Mouse (Mus musculus): ENCODE measurements around the gene Slc10a6. TPM values are rescaled to one million over a fixed set of nuclear protein-coding genes. Genes with fewer than 3 reads are reported as not detected.

The Slc10a6 gene
- not detected for total RNA-seq (2021)

DNA sequence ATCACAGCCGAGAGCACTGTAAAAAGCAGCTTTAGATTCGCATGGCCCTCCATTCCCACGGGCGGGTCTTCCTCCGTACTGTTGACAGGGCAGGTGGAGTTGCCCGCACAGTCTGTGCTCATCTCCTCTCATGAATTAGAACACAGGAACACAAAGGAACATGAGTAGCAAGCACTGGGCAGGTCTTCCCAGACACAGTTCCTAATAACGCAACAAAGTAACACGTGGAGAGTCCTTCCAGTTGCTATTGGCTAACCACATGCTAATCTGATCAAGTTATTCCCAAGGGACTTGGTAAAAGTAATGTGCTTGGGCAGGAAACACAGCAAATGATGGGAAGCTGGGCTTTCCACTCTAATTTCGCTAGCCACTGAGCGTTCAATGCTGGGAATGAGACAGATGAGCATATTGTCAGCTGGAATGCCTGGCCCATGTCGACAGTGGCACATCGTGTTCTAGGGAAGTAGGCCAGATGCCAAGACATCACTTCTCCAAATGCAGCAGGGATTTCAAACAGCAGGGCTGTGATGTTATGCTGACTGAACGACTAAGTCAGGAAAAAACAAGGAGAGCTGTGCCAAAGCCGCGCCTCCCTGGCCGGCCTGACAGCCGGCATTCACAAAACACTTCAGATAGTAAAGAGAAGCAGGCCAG lies at the start of gene Slc10a6:
Slc10a6 (minus strand) TSS at position 293 of the 654 bp plus-strand sequence.
- peak; percentile 66 to 71 for DNase-seq

DNA sequence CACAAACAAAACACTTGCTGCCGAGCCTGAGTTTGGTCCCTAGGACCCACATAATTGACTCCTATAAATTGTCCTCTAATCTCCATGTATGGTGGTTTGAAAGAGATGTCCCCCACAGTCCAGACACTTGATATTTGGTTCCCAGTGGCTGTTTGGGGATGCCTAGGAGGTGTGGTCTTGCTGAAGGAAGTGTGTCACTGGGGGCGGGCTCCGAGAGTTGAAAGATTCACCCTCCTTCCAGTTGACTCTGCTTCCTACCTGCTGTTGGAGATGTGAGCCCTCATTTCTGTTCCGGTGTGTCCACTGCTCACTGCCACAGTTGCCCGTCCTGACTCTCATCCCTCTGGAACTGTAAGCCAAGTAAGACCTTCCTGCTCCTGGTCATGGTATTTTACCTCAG lies 49.8 kb upstream of the Slc10a6 start:
- DNase-seq: no peak

DNA sequence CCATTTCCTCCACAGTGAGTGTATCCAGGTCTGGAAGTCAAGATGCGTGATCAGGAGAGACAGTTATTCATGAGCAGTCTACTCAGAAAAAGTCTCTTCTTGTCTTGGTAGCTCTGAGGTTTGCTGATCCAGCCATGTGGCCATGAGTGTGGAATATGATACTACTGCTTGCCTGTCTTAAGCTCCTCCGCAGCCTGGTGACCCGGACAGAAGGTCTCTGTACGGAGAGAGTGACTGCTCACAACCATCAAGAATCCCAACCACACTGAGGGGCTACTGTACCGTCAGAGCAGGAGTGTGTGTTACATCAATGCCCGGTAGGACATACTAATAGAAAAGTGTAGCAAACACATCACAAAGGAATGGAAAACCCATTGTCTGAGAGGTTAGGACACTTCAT lies 48.7 kb upstream of the Slc10a6 start:
- no peak for DNase-seq

DNA sequence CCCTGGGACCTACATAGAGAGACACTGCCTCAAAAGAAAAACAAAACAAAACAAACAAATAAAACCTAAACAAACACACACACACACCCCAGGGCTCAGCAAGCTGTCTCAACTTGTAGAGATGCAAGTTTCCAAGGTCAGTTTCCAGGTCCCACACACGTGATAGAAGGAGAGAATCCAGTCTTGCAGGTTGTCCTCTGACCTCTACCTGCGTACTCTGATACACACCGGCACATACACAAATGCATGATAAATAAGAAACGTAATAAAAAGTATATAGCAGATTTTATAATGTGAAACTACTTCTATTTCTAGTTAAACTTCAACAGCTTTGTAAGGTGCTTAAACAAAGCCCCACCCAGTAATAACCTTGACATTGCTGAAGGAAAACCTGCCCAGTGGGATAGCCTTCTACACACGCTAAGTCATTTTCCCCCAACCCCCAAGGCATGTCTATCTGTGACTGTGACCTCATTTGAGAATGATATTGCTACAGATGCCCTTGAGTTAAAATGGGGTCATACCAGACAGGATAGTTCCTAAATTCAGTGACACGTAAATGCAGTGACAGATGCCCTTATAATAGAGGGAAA lies 47.2 kb upstream of the Slc10a6 start:
- no peak for DNase-seq

DNA sequence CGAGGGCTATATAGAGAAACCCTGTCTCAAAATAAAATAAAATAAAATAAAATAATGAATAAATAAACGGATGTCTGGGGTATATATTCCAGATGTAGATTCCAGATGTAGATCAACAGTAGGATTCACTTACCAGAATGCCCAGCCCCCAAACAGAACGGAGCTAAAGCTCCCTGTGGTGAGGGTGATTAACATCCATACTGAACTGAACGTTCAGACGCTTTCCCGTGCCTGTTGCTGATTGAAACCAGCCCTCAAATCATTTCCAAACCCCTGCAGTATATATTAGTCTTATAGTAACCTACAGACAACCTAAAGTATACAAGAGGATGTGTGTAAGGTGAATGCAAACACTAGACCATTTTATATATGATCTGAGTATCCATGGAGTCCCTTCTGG lies 45.3 kb upstream of the Slc10a6 start:
- DNase-seq: no peak

DNA sequence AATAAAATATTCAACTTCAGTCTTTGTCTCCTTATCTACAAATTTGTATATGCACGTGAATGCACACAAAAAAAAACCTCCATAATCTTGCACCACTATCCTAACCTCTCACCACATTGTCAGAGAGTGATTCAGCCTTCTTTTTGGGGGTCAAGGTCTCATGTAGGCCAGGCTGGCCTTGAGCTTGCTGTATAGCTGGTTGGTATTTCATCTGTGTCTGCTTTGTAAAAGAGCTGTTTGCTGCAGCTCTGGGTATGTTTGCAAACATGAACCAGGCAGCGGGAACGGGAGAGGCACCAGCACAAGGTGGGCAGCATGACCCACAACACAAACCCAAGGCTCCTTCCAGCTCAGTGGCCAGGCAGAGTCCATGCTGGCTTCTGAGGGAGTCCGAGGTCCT lies 44.4 kb upstream of the Slc10a6 start:
- no peak for DNase-seq

DNA sequence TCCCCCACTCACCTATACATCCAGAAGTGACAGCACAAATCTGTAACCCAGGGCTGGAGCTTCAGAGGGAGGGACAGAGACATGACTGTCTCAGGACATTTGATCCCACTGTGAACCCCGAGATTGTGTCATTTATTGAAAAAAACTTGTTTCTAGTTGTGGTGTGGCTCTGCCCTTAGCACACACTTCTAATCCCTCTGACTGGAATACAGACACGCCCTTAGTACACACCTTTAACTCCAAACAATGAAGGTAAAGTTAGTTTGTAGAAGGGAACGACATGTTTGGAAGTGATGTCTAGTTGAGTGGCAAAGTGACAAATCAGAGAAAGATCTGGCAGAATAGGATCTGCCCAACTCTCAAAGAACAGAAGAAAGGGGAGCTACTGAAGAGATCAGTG lies 42.7 kb upstream of the Slc10a6 start:
- DNase-seq: no peak

DNA sequence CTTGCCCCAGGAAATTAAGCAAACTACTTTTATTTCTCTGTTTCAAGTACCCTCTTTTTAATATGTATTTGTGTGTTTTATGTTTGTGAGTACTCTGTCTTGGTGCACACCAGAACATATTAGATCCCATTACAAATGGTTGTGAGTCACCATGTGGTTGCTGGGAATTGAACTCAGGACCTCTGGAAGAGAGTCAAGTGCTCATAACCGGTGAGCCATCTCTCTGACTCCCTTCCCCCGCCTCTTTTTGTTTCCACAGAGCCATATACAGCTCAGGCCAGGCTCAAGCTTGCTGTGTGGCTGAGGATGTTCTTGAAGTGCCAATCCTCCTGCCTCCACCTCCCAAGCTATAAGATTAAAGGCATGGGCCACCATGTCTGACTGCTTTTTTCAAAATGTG lies 36.7 kb upstream of the Slc10a6 start:
- DNase-seq: no peak

DNA sequence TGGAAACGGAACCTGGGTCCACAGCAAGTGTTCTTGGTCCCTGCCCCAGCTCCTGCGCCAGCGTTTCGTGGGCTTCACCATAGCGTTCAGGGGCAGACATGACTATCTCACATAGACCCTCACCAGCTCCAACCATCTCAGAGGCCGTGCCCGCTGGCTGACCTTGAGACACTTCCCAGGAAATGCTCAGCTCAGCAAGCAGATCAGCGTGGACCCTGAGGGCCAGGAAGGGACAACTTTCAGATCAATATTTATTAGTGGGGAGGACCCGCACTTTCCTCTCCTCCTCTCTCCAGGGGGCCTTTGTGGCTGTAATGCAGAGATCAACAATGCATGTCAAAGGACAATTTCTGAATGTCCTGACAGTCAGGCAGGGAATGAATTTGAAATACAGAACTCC lies 35.7 kb upstream of the Slc10a6 start:
- DNase-seq: no peak

DNA sequence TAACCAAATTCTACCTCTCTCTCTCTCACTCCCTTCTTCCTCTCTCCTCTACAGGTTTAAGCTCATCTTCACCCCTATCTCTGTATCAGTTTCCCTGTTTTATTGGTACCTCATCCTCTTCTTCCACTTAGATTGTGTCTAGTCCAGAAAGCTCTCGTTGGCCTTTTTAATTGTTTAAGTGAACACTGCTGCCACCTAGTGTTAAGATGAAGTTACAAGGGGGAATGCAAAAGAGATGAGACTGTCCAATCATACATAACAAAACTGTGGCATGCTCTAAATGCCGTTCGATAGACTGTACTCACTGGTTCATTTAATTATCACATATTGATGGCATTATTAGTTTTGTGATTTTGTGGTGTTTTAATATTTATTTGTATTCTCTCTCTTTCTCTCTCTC lies 30.4 kb upstream of the Slc10a6 start:
- no peak for DNase-seq

DNA sequence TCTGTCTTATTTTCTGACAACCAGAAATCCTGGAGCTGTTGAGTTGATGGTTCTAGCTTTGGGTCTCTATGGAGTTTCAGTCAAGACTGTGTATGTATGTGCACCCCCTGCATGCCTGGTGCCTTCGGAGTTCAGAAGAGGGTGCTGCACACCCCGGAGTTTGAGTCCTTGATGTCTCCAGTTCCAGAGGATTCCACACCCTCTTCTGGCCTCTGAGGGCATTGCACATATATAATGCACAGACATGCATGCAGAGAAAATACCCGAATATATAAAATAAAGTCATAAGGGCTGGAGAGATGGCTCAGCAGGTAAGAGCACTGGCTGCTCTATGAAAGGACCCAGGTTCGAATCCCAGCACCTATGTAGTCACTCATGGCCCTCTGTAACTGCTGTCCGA lies 29.7 kb upstream of the Slc10a6 start:
- DNase-seq: no peak

DNA sequence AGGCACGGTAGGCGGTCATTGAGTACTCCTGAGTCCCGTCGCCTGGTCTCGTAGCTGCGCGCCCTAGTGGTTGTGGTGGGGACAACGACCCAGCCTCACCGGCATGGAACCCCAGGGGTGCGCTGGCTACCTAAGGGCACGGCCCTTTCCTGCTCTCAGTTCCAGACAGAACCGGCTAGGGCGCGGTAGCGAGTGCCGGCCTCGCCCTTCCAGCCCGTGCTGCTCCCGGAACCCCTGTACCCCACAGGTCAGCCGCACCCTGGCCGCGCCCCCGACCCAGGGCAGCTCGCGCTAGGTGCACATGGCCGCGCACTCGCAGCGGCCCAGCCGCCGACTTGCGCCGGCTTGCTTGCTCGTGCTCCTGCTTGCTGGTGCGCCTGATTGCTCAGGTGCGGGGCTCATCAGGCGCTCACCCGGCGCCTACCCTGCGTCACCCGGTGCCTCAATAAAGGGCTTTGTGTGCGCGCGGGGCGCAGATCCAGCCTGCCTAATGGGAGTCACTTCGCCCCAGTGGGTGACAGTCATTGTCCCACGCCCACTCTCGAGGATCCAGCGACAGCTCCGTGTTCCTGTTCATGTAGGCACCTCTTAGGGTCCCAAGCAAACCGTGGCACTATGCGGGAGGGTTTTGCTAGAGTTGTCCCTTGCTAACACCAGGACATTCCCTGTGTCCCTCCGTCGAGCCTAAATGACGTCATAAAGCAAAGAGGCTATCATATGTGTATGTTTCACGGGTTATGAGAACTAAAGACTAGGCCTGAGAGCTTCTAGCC lies 26.3 kb upstream of the Slc10a6 start, which contains the start of gene 1700016H13Rik:
1700016H13Rik (minus strand) TSS at position 665 of the 773 bp plus-strand sequence.
- peak; percentile 42 to 46 for DNase-seq

DNA sequence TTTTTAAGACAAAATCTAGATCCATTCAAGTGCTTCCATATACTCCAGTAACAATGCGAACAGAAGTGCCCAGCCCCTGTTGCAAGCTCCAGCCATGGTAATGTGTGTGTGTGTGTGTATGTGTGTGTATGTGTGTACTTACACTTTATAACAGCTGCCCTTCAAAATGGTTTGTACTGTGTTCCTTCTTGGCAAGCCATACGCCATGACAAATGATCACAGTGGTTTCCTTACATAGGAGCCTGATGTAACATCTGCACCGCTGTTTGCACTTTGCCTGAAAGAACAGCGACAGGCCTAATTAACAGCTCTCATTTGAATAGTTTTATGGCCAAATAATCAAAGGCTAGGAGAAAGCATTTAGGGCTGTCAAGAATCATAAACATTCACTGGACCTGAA lies 25.6 kb upstream of the Slc10a6 start:
- DNase-seq: no peak

DNA sequence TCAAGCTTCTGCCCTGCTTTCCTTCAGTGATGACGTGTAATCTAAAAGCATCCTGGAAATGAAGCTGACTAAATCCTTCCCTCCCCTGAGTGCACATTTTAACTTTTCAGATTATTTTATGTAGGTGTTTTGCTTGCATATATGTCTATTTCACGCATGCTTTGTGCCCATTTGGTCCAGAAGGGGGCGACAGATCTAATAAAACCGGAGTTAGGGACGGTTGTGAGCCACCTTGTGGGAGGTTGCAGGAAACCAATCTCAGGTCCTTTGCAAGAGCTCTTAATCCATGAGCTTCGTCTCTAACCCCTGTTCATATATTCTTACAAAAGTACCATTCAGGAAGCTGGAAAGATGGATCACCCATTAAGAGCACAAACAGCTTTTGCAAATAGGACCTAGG lies 25.0 kb upstream of the Slc10a6 start:
- DNase-seq: no peak

DNA sequence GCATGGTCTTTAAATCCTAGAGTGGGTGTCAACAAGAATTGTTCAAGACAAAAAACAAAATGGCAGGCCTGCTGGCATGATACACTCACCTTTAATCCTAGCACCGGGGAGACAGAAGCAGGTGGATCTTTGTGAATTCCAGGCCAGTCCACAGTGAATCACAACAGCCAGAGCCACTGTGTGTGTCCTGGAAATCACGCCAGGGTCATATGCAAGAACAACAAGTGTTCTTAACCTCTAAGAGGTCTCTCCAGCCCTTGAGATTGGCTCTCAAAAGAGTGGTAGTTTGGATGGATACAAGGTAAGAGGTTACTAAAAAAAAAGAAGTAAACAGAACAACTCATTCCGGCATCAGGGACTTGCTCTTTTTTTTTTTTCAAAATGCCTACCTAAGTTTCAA lies 18.1 kb upstream of the Slc10a6 start:
- DNase-seq: no peak

DNA sequence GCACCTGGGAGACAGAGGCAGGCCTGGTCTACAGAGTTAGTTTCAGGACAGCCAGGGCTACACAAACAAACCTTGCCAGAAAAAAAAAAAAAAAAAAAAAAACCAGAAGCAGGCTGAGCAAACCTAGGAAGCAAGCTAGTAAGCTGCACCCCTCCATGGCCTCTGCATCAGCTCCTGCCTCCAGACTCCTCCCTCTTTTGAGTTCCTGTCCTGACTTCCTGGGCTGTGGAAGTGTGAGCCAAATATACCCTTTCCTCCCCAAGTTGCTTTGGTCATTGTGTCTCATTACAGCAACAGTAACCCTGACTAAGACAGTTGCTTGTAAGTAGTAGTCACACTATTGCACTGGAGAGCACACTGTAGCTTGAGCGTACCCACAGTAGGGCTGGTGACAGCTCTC lies 15.0 kb upstream of the Slc10a6 start:
- DNase-seq: no peak

DNA sequence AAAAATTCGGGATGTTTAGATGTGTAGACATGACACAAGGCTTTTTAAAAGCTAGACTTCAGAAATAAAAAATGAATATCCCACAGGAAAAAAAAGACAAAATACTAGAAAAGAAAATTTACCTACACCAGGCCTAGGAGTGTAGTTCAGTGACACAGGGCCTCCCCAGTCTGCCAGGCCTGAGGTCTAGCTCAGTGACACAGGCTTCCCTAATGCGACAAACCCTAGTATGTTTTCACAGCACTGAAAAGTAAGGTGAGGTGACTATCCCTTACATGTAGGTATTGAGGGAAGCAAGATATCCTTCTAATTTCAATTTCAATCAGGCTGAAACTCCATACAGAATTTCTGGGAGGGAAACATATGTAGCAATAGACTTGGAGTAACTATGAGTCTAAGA lies 8.0 kb upstream of the Slc10a6 start:
- DNase-seq: no peak

DNA sequence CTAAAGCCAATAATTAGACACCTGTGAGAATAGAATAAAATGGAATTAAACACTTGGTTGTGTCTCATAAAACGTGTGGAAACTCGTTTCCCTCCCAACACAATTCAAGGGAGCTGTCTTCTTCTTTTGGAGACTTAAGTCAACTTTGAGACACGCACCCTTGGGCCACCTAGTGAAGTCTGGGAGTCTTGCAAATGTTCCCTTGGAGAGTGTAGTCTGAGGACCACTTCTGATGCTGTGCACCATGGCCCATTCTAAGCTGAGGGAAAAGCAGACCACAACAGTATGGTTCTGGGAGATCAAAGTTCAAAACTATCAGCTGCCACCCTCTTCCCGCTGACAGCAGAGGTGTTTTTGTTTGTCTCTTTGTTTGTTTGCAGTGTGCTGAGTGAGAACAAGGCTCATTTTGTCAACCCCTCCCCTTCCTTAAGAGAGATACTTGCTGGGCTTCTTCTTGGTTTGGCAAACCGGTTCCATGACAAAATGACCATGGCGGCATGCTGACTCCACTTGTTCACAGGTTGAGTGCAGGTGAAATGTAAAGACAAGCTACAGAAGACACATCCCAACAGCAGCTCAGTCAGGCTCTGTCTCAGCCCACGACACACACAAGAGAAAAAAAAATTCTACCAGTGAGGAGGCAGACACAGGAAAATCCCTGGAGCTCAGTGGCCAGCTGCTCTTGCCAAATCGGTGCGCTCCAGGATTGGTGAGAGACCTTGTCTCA lies 814 bp upstream of the Slc10a6 start:
- DNase-seq: no peak

DNA sequence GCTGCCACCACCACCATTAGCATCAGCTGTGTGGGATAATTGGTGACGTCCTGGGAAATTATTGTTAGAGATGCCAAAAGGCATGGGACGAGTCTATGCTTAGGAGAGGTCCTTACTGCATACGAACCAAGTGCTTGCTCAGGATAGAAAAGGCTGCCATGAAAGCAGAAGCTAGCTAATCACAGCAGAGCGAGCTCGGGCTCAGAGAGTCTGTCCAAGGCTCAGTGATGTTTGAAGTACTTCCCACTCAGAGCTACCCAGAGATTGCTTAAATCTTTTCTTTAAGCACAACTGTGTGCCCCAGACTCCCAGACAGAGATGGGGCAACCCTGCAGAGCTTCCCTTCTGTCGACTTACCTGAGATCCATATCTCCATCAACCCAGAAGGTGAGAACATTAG lies 704 bp downstream of the Slc10a6 start:
- DNase-seq: no peak

DNA sequence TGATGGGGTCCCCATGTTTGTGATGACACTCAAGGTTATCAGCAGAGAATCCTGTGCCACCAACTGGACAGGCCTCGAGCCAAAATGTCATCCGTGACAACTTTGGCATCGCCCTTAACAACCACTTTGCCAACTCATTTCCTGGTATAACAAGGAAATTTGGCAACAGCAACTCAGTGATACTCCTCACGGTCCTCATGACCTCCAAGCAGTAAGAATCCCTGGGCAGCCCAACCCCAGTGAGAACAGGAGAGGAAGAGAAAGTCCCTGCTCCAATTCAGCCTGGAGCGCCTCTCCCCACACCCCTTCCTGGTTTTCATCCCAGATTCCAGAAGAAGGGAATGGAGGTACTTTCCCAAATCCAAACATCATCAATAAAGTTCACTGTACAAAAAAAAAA lies 4.4 kb downstream of the Slc10a6 start:
- no peak for DNase-seq

DNA sequence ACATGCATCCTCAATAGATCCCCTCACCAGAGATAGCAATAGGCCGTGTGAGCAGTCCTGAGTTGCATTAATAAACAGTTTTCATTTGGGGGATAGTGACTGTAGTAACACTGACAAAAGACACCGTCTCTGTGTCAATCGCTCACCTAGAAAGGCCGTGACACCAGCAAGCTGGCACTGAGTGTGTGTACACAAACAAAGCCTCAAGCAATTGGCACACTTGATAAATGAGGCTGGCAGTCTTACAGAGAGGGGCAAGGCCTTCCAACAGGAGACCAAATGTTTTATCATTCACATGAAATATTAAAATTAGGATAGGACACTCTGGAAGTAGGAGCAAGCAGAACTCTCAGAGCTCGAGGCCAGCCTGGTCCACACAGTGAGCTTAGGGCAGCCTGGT lies 6.9 kb downstream of the Slc10a6 start:
- DNase-seq: no peak

DNA sequence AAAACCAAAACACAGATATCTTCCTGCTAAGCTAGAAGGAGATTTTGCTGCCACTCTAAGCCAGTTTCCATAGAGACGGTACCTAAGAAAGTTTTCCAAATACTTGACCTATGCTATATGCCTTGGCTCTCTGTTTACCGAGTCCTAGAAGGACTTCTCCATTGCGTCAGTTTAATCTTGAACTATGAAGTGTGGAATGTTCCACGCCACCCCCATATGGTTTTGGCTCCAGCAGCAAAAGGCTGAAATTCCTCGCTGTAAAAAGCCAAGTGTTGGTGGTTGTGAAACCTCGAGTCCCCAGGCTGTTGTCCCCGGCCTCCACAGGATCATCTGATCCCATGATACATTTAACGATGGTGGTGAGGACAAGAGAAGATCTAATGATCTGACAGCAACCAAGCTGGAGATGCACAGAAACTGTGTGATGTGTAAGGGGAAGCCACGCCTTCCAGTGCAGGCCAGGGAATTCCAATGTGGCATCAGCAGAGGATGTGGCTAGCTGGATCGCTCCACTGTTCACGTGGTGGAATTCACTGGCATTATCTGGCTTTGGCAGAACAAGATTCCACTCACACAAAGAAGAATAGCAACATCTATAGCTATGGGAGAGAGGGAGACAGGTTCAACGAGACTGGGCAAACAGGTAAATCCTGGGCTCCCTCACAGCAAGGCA lies 8.8 kb downstream of the Slc10a6 start:
- no peak for DNase-seq

DNA sequence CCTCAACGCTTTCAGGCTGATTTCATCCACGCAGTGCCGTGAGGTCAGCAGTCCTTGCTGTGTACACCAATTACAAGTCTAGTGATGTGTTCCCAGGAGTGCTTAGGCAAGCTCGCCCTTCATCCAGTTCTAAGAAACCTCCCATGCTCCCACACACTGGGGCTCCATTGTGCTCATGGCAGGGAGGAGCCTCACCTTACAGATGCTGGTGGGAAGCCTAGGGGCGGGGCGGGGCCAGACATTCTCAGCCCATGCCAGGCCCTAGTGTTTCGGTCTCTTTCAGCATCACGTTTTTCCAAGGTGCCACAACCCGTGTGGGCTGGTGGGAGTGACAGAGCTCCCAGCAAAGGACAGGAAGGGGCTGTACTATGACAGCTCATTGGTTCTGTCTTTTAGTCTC lies 12.0 kb downstream of the Slc10a6 start:
- DNase-seq: no peak
